Comparison of ENCODE assay signal across 19 mouse cellular contexts in genomic region chr16:90774216-90774615, GRCm38 (mm10). TPM values are rescaled to one million over a fixed set of nuclear protein-coding genes. Genes with fewer than 3 reads are reported as not detected.
DNase-seq lines count a peak whose midpoint lies in the region; ATAC-seq and TF ChIP-seq lines count a peak whose summit lies in the region.
"Had no signal": no experiment of that assay in that cellular context is flagged by ENCODE, and none has a peak within 500 bp of the region (broad histone marks: within the 10 kb centered on the region; RNA-seq: fewer than 3 reads in every experiment).

No protein-coding gene starts in this region.

- ATAC-seq in cerebellum, adult (ENCODE audit: insufficient number of reproducible peaks, low FRiP score, low TSS enrichment), result no peak
- ATAC-seq in embryonic facial prominence, embryonic 15.5 days (ENCODE audit: insufficient number of reproducible peaks, low FRiP score, low TSS enrichment, low read depth), result 0 out of 2 replicates have a peak, but pooled peaks have one; percentile 26
- ATAC-seq: activated CD4-positive, CD25-positive, alpha-beta regulatory T cell, adult 4 months; CD4-positive, CD25-positive, alpha-beta regulatory T cell, adult 4 months; forebrain, embryonic 13.5 days; forebrain, embryonic 15.5 days; forebrain, postnatal 0 days; Patski had no signal

- intact Hi-C loops in left cerebral cortex, postnatal 4 days (cut with DNase I), result no loop called here
- intact Hi-C loops in left cerebral cortex, adult 2 months (cut with DNase I), result no loop called here

- TF ChIP-seq CTCF in left cerebral cortex, adult 2 months (IDR thresholded peaks at IDR 0.05), result no peak

- no peaks in the 10 kb centered on the region for H3K9me3 ChIP-seq in embryonic facial prominence, embryonic 15.5 days (replicated peaks)
- no peaks in the 10 kb centered on the region for H3K9me3 ChIP-seq in embryonic facial prominence, embryonic 10.5 days
- H3K9me3 ChIP-seq: embryonic facial prominence, embryonic 13.5 days; forebrain, embryonic 13.5 days; forebrain, embryonic 15.5 days; G1E had no signal

- no peak overlapping the region for H3K9ac ChIP-seq in embryonic facial prominence, embryonic 15.5 days
- H3K9ac ChIP-seq: embryonic facial prominence, embryonic 13.5 days; forebrain, embryonic 13.5 days; forebrain, embryonic 15.5 days; forebrain, postnatal 0 days had no signal

- no peaks in the 10 kb centered on the region for H3K27me3 ChIP-seq in embryonic facial prominence, embryonic 15.5 days
- no peaks in the 10 kb centered on the region for H3K27me3 ChIP-seq in embryonic facial prominence, embryonic 10.5 days (replicated peaks; ENCODE audit: low read depth, poor library complexity, severe bottlenecking)
- H3K27me3 ChIP-seq: CH12.LX; embryonic facial prominence, embryonic 13.5 days; forebrain, embryonic 13.5 days; forebrain, embryonic 15.5 days; Patski had no signal

- H3K4me3 ChIP-seq in embryonic facial prominence, embryonic 15.5 days (replicated peaks), result no peak overlapping the region
- no peak overlapping the region for H3K4me3 ChIP-seq in embryonic facial prominence, embryonic 10.5 days
- no peak overlapping the region for H3K4me3 ChIP-seq in left cerebral cortex, adult 2 months
- H3K4me3 ChIP-seq: embryonic facial prominence, embryonic 13.5 days; forebrain, embryonic 13.5 days; forebrain, embryonic 15.5 days had no signal

- H3K4me1 ChIP-seq in embryonic facial prominence, embryonic 15.5 days, result no peaks in the 10 kb centered on the region
- 0 out of 2 replicates have a peak, but pooled peaks cover 3% of the 10 kb centered on the region for H3K4me1 ChIP-seq in embryonic facial prominence, embryonic 10.5 days
- H3K4me1 ChIP-seq: embryonic facial prominence, embryonic 13.5 days; forebrain, embryonic 13.5 days; forebrain, embryonic 15.5 days had no signal

- 91% methylated on average over 12 of the region's 12 CpGs for WGBS in embryonic facial prominence, embryonic 15.5 days
- WGBS in embryonic facial prominence, embryonic 10.5 days, result 94% methylated on average over 12 of the region's 12 CpGs

- peak; percentile 68 for DNase-seq in cerebellum, postnatal 10 days
- DNase-seq in embryonic facial prominence, embryonic 10.5 days (ENCODE audit: low spot score), result no peak
- DNase-seq in left cerebral cortex, postnatal 4 days, result peak; percentile 43
- DNase-seq in left cerebral cortex, adult 2 months (ENCODE audit: extremely low spot score in 1 of 2, low spot score in 2 of 2), result no peak
- DNase-seq: B cell, adult 2 months; cerebellum, adult 11 months; cerebellum, adult 18-20 months; cerebellum, adult 8-10 months; forebrain, postnatal 0 days had no signal

- peaks cover 84% of the 10 kb centered on the region for H3K36me3 ChIP-seq in embryonic facial prominence, embryonic 15.5 days
- H3K36me3 ChIP-seq in embryonic facial prominence, embryonic 10.5 days (replicated peaks), result peaks cover 99% of the 10 kb centered on the region

- H3K4me2 ChIP-seq in embryonic facial prominence, embryonic 15.5 days (replicated peaks), result no peak overlapping the region
- H3K4me2 ChIP-seq: embryonic facial prominence, embryonic 13.5 days; forebrain, embryonic 13.5 days; forebrain, embryonic 15.5 days had no signal

- no peak overlapping the region for H3K27ac ChIP-seq in embryonic facial prominence, embryonic 15.5 days (replicated peaks)
- no peak overlapping the region for H3K27ac ChIP-seq in embryonic facial prominence, embryonic 10.5 days (replicated peaks)
- no peak overlapping the region for H3K27ac ChIP-seq in left cerebral cortex, adult 2 months
- H3K27ac ChIP-seq: embryonic facial prominence, embryonic 13.5 days; forebrain, embryonic 13.5 days; forebrain, embryonic 15.5 days had no signal

RNA-seq across cellular contexts. Expression of gene Urb1, which starts 36.0 kb away (rescaled TPM):
- polyA plus RNA-seq in embryonic facial prominence, embryonic 15.5 days (2015; fragmentation: Nextera tagmentation; extraction: Ambion mirVana), result 10.3 and 10.5 TPM in 2 replicates
- 10.9 and 11.5 TPM in 2 replicates for polyA plus RNA-seq in embryonic facial prominence, embryonic 10.5 days (2016; fragmentation: Nextera tagmentation; extraction: Ambion mirVana)
- total RNA-seq in left cerebral cortex, postnatal 4 days (2021), result 10 to 100 TPM; 15.9 to 18.5 TPM
- 10 to 100 TPM; 15.8 to 21.3 TPM for total RNA-seq in left cerebral cortex, adult 2 months (2021)

RNA-seq across cellular contexts. Expression of gene Mrap, which starts 36.2 kb away (rescaled TPM):
- 0.21 and 0.34 TPM in 2 replicates for polyA plus RNA-seq in embryonic facial prominence, embryonic 15.5 days (2015; fragmentation: Nextera tagmentation; extraction: Ambion mirVana)
- polyA plus RNA-seq in embryonic facial prominence, embryonic 10.5 days (2016; fragmentation: Nextera tagmentation; extraction: Ambion mirVana), result 1.2 and 2.4 TPM in 2 replicates
- not detected for total RNA-seq in left cerebral cortex, postnatal 4 days (2021)
- total RNA-seq in left cerebral cortex, adult 2 months (2021), result under 1 TPM in 1 of 2 experiments, not detected in 1; 0.47 TPM
- total RNA-seq: CH12.LX had no signal
- polyA plus RNA-seq: activated CD4-positive, CD25-positive, alpha-beta regulatory T cell, adult 4 months; CD4-positive, CD25-positive, alpha-beta regulatory T cell, adult 4 months; embryonic facial prominence, embryonic 13.5 days; forebrain, embryonic 13.5 days; forebrain, embryonic 15.5 days; G1E; Patski had no signal

RNA-seq across cellular contexts. Expression of gene Mis18a, which starts 47.0 kb away (rescaled TPM):
- polyA plus RNA-seq in embryonic facial prominence, embryonic 15.5 days (2015; fragmentation: Nextera tagmentation; extraction: Ambion mirVana), result 53.6 and 55.3 TPM in 2 replicates
- polyA plus RNA-seq in embryonic facial prominence, embryonic 10.5 days (2016; fragmentation: Nextera tagmentation; extraction: Ambion mirVana), result 99.0 and 103 TPM in 2 replicates
- 10 to 100 TPM; 11.3 TPM for total RNA-seq in left cerebral cortex, postnatal 4 days (2021)
- total RNA-seq in left cerebral cortex, adult 2 months (2021), result 1 to 10 TPM; 5.4 to 8.2 TPM

RNA-seq across cellular contexts. Expression of gene Eva1c, which starts 52.3 kb away (rescaled TPM):
- 3.1 and 3.7 TPM in 2 replicates for polyA plus RNA-seq in embryonic facial prominence, embryonic 15.5 days (2015; fragmentation: Nextera tagmentation; extraction: Ambion mirVana)
- polyA plus RNA-seq in embryonic facial prominence, embryonic 10.5 days (2016; fragmentation: Nextera tagmentation; extraction: Ambion mirVana), result 0.36 and 0.41 TPM in 2 replicates
- total RNA-seq in left cerebral cortex, postnatal 4 days (2021), result 1 to 10 TPM in 1 of 2 experiments, under 1 TPM in 1; 0.96 to 1.4 TPM
- 1 to 10 TPM; 1.7 to 2.7 TPM for total RNA-seq in left cerebral cortex, adult 2 months (2021)
- total RNA-seq: CH12.LX had no signal
- polyA plus RNA-seq: activated CD4-positive, CD25-positive, alpha-beta regulatory T cell, adult 4 months; CD4-positive, CD25-positive, alpha-beta regulatory T cell, adult 4 months; G1E had no signal

Comparison
In these comparisons a context has a peak if more than half of its experiments do, and no peak if none do; other contexts are left out.
1. DNase-seq: peak in cerebellum, postnatal 10 days (2 of 2) and left cerebral cortex, postnatal 4 days (single experiment); none in embryonic facial prominence, embryonic 10.5 days (single experiment) and left cerebral cortex, adult 2 months (0 of 2).